Comparison of ENCODE assay signal across 21 mouse cellular contexts in the genomic region with DNA sequence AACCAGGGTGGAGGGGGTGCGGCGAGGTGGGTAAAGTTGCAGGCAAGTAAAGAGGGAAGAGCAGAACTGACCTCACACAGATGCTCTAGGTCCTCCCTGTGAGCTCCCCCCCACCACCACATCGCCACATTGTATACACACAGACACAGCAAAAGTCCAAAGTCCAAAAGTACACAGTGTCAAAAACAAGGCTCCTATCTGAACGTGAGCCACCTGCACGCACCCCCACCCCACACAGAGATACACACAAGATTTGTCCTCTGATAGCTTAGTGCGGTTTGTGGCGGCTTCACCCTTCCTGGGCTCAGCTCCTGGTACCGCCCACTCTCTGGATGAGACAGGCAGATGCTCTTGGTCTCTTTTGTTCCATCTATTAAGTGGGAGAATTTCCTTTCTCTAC. TPM values are rescaled to one million over a fixed set of nuclear protein-coding genes. Genes with fewer than 3 reads are reported as not detected.
DNase-seq lines count a peak whose midpoint lies in the region; ATAC-seq and TF ChIP-seq lines count a peak whose summit lies in the region.
"Had no signal": no experiment of that assay in that cellular context is flagged by ENCODE, and none has a peak within 500 bp of the region (broad histone marks: within the 10 kb centered on the region; RNA-seq: fewer than 3 reads in every experiment).

No protein-coding gene starts in this region.

- no peak for TF ChIP-seq CTCF in heart, adult 2 months (IDR thresholded peaks at IDR 0.05)

- intact Hi-C loops in heart, adult 2 months (cut with DNase I): no loop called here

- no peaks in the 10 kb centered on the region for H3K36me3 ChIP-seq in heart, embryonic 13.5 days
- H3K36me3 ChIP-seq in heart, adult 2 months (ENCODE audit: control insufficient read depth, insufficient read depth, low read length): no peaks in the 10 kb centered on the region
- H3K36me3 ChIP-seq in embryonic facial prominence, embryonic 13.5 days: no peaks in the 10 kb centered on the region
- no peaks in the 10 kb centered on the region for H3K36me3 ChIP-seq in liver, embryonic 12.5 days
- H3K36me3 ChIP-seq: forebrain, embryonic 15.5 days; midbrain, embryonic 10.5 days; stomach, embryonic 15.5 days had no signal

- H3K4me1 ChIP-seq in heart, embryonic 13.5 days: peaks cover 26% of the 10 kb centered on the region
- no peaks in the 10 kb centered on the region for H3K4me1 ChIP-seq in heart, adult 2 months (ENCODE audit: control insufficient read depth, insufficient read depth, low read length)
- peaks cover 35% of the 10 kb centered on the region for H3K4me1 ChIP-seq in embryonic facial prominence, embryonic 13.5 days
- peaks cover 40% of the 10 kb centered on the region for H3K4me1 ChIP-seq in liver, embryonic 12.5 days

- no peaks in the 10 kb centered on the region for H3K9me3 ChIP-seq in heart, embryonic 13.5 days
- no peaks in the 10 kb centered on the region for H3K9me3 ChIP-seq in embryonic facial prominence, embryonic 13.5 days
- H3K9me3 ChIP-seq in liver, embryonic 12.5 days (replicated peaks): no peaks in the 10 kb centered on the region
- H3K9me3 ChIP-seq: forebrain, embryonic 15.5 days; midbrain, embryonic 10.5 days; stomach, embryonic 15.5 days had no signal

- H3K9ac ChIP-seq in heart, embryonic 13.5 days: no peak overlapping the region
- no peak overlapping the region for H3K9ac ChIP-seq in heart, adult 2 months (ENCODE audit: low read depth, low read length)
- H3K9ac ChIP-seq in embryonic facial prominence, embryonic 13.5 days: no peak overlapping the region
- H3K9ac ChIP-seq in liver, embryonic 12.5 days: no peak overlapping the region
- H3K9ac ChIP-seq: forebrain, embryonic 15.5 days; stomach, embryonic 15.5 days had no signal

- TF ChIP-seq POLR2A in heart, adult 2 months (IDR thresholded peaks at IDR 0.05; ENCODE audit: insufficient read depth, low read depth, low read length): no peak

- no peaks in the 10 kb centered on the region for H3K79me2 ChIP-seq in heart, adult 2 months (replicated peaks; ENCODE audit: control insufficient read depth, insufficient read depth, low read length)

- no peak for DNase-seq in heart, adult 2 months
- peak; percentile 51 for DNase-seq in thymus, postnatal 25 days
- no peak for DNase-seq in kidney, postnatal 25 days
- no peak for DNase-seq in adrenal gland, postnatal 36 days
- no peak for DNase-seq in spleen, postnatal 36 days (ENCODE audit: low spot score in 2 of 2)
- DNase-seq: cerebellum, adult 9-10 months; heart, postnatal 36 days; kidney, adult 2 months; right cerebral cortex, postnatal 25 days had no signal

- H3K4me2 ChIP-seq in heart, embryonic 13.5 days: no peak overlapping the region
- H3K4me2 ChIP-seq in embryonic facial prominence, embryonic 13.5 days: no peak overlapping the region
- H3K4me2 ChIP-seq in liver, embryonic 12.5 days: no peak overlapping the region
- H3K4me2 ChIP-seq: forebrain, embryonic 15.5 days; stomach, embryonic 15.5 days had no signal

- H3K27ac ChIP-seq in heart, embryonic 13.5 days (replicated peaks): 0 out of 2 replicates have a peak overlapping the region, but pooled peaks have one; percentile 54
- no peak overlapping the region for H3K27ac ChIP-seq in heart, adult 2 months
- peak overlapping the region; percentile 82; the same call in 1 of the 2 replicates for H3K27ac ChIP-seq in embryonic facial prominence, embryonic 13.5 days
- no peak overlapping the region for H3K27ac ChIP-seq in liver, embryonic 12.5 days
- H3K27ac ChIP-seq: forebrain, embryonic 15.5 days; left cerebral cortex, adult 2 months had no signal

- no peak overlapping the region for H3K4me3 ChIP-seq in heart, embryonic 13.5 days
- no peak overlapping the region for H3K4me3 ChIP-seq in heart, adult 2 months
- no peak overlapping the region for H3K4me3 ChIP-seq in embryonic facial prominence, embryonic 13.5 days
- H3K4me3 ChIP-seq in liver, embryonic 12.5 days: no peak overlapping the region
- H3K4me3 ChIP-seq: forebrain, embryonic 15.5 days; left cerebral cortex, adult 2 months; midbrain, embryonic 10.5 days; myocyte; stomach, embryonic 15.5 days had no signal

- no peak for TF ChIP-seq EP300 in heart, adult 2 months (IDR thresholded peaks at IDR 0.05; ENCODE audit: insufficient read depth, low read depth, low read length)

- ATAC-seq in heart, embryonic 13.5 days (ENCODE audit: extremely low read depth, insufficient number of reproducible peaks, low FRiP score, low TSS enrichment): no peak
- ATAC-seq in embryonic facial prominence, embryonic 13.5 days (ENCODE audit: insufficient number of reproducible peaks, insufficient read depth, low FRiP score, low TSS enrichment, low read depth): no peak
- ATAC-seq in liver, embryonic 12.5 days: peak; percentile 22; the same call in 1 of the 2 replicates
- ATAC-seq: forebrain, embryonic 15.5 days had no signal

- no peaks in the 10 kb centered on the region for H3K27me3 ChIP-seq in heart, embryonic 13.5 days (replicated peaks)
- H3K27me3 ChIP-seq in heart, adult 2 months (ENCODE audit: control insufficient read depth, insufficient read depth, low read length): no peaks in the 10 kb centered on the region
- no peaks in the 10 kb centered on the region for H3K27me3 ChIP-seq in embryonic facial prominence, embryonic 13.5 days
- no peaks in the 10 kb centered on the region for H3K27me3 ChIP-seq in liver, embryonic 12.5 days (replicated peaks)
- H3K27me3 ChIP-seq: forebrain, embryonic 15.5 days; stomach, embryonic 15.5 days had no signal

- 77% methylated on average over 8 of the region's 8 CpGs for WGBS in heart, embryonic 13.5 days
- WGBS in heart, adult 2 months: 91% methylated on average over 8 of the region's 8 CpGs
- WGBS in embryonic facial prominence, embryonic 13.5 days: 68% methylated on average over 8 of the region's 8 CpGs
- 55% methylated on average over 8 of the region's 8 CpGs for WGBS in liver, embryonic 12.5 days (ENCODE audit: insufficient replicate concordance)

RNA-seq across cellular contexts. Expression of gene 1700122O11Rik, which starts 50.0 kb away (rescaled TPM):
- polyA plus RNA-seq in heart, embryonic 13.5 days (2015; fragmentation: Nextera tagmentation; extraction: Ambion mirVana): not detected in 2 replicates
- total RNA-seq in heart, adult 2 months (2021): not detected
- polyA plus RNA-seq in heart, adult 2 months (2012; rRNA removed): not detected in 2 replicates
- not detected in 2 replicates for polyA plus RNA-seq in embryonic facial prominence, embryonic 13.5 days (2015; fragmentation: Nextera tagmentation; extraction: Ambion mirVana)
- polyA plus RNA-seq in liver, embryonic 12.5 days (2016; fragmentation: Nextera tagmentation; extraction: Ambion mirVana): not detected in 2 replicates
- not detected for total RNA-seq in adrenal gland, postnatal 36 days (2021)
- total RNA-seq: heart, postnatal 36 days; layer of hippocampus, adult 18-20 months; left cerebral cortex, adult 2 months had no signal
- polyA plus RNA-seq: C2C12; forebrain, embryonic 15.5 days; gonadal fat pad, adult 2 months; kidney, adult 2 months; lung, embryonic 16.5 days; midbrain, embryonic 10.5 days; myocyte; stomach, embryonic 15.5 days had no signal

Comparison
In these comparisons a context has a peak if more than half of its experiments do, and no peak if none do; other contexts are left out.
1. H3K27ac ChIP-seq: peak in heart, embryonic 13.5 days (single experiment) and embryonic facial prominence, embryonic 13.5 days (single experiment); none in heart, adult 2 months (single experiment) and liver, embryonic 12.5 days (single experiment).